Mouse (Mus musculus) midbrain, embryonic 16.5 days (tissue): ENCODE data around the gene Ccn1. TPM values are rescaled to one million over a fixed set of nuclear protein-coding genes. Genes with fewer than 3 reads are reported as not detected.

Experiments
- ATAC-seq: fragments of 200-750 bp; cut with Nextera tagmentation; 2 replicates; pipeline ENCODE4 v1.8.0; 2017; ENCODE audit warnings: moderate TSS enrichment
- H3K27ac ChIP-seq: fragments of 300-500 bp; sonication (generic); 2 replicates; pipeline ENCODE4 v1.5.1; 2014; ENCODE audit warnings: mild to moderate bottlenecking, low read length, mixed read lengths
- H3K27me3 ChIP-seq: fragments of 300-500 bp; sonication (generic); 2 replicates; pipeline ENCODE4 v1.6.1; 2014; ENCODE audit warnings: low read depth, low read length, mixed read lengths; ENCODE audit not compliant: control insufficient read depth, insufficient read depth
- H3K36me3 ChIP-seq: fragments of 300-500 bp; sonication (generic); 2 replicates; pipeline ENCODE4 v1.6.1; 2014; ENCODE audit warnings: mild to moderate bottlenecking, low read length, moderate library complexity, mixed read lengths; ENCODE audit not compliant: control insufficient read depth, insufficient read depth
- H3K4me1 ChIP-seq: fragments of 300-500 bp; sonication (generic); 2 replicates; pipeline ENCODE4 v1.6.1; 2014; ENCODE audit warnings: mild to moderate bottlenecking, low read length, mixed read lengths; ENCODE audit not compliant: control insufficient read depth, insufficient read depth
- H3K4me2 ChIP-seq: fragments of 300-500 bp; sonication (generic); 2 replicates; pipeline ENCODE4 v1.6.1; 2014; ENCODE audit warnings: mild to moderate bottlenecking, low read length, mixed read lengths
- H3K4me3 ChIP-seq: fragments of 300-500 bp; sonication (generic); 2 replicates; pipeline ENCODE4 v1.5.1; 2014; ENCODE audit warnings: low read depth, mild to moderate bottlenecking, low read length, moderate library complexity, mixed read lengths
- H3K9ac ChIP-seq: fragments of 300-500 bp; sonication (generic); 2 replicates; pipeline ENCODE4 v1.6.1; 2014; ENCODE audit warnings: low read depth, low read length, mixed read lengths
- H3K9me3 ChIP-seq: fragments of 300-500 bp; sonication (generic); replicated peaks from 2 replicates; pipeline ENCODE4 v1.6.1; 2014; ENCODE audit warnings: mild to moderate bottlenecking, low read length, mixed read lengths; ENCODE audit not compliant: control insufficient read depth, poor library complexity, severe bottlenecking
- WGBS: fragments of 180-500 bp; shearing (Covaris S2); extraction: QIAGEN DNeasy Blood & Tissue Kit; methylation state at CpG from one replicate; pipeline ENCODE4 v1.1.7; 2014; 5-methylcytosine and 5-hydroxymethylcytosine counted together
- polyA plus RNA-seq: library from polyadenylated mRNA; unstranded; fragments of >200 nt; fragmentation: Nextera tagmentation; extraction: Ambion mirVana; gene quantifications from 2 replicates; pipeline ENCODE4 v1.2.1, GENCODE M21; 2015

The Ccn1 gene
- polyA plus RNA-seq, 1 experiment from 2014 or later: 7.9 TPM

DNA sequence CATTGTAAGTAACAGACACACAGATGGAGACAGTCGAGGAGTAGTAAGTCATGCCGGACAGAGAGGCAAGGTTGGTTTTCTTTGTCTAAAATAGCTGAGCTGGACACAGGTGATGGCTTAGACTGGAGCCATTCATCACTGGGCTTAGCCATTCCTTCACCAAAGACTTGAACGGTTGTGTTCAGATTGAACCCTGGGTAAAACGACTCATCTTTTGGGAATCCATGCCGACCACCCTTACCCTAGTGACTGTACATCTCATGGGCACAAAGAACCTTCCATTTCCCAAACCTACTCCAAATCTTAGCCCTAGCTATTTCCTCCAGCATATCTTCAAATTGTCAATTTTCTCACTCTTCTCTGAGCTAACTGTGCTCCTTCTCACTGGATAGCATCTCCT, 30.9 kb upstream of the Ccn1 start:
- H3K27me3 ChIP-seq: no peaks in the 10 kb centered on the region
- WGBS: 96% methylated on average over 5 of the region's 5 CpGs

DNA sequence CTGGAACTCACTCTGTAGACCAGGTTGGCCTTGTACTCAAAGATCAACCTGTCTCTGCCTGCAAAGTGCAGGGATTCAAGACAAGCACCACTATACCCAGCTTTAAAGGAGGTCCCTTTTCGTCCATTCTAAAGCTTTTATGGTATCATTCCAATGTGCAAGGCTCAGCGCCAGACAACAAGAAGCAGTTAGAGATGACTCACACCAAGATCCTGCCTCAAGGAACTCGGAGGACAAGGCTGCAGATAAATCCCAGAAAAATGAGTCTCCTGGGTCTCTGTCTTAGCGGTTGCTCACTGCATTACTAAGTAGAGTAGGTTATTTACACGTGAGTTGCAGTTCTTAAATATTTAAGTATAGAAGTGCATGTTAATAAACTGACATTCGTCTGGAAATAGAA, 26.4 kb upstream of the Ccn1 start:
- Histone ChIP-seq H3K27me3 (no peaks in the 10 kb centered on the region), H3K4me3 (no peak overlapping the region), H3K4me1 (no peaks in the 10 kb centered on the region), H3K4me2 (no peak overlapping the region), H3K36me3 (no peaks in the 10 kb centered on the region), H3K9ac (no peak overlapping the region), H3K27ac (no peak overlapping the region), H3K9me3 (no peaks in the 10 kb centered on the region)
- no peak for ATAC-seq
- 85% methylated on average over 6 of the region's 6 CpGs for WGBS

More for the DNA sequence above, 30.9 kb upstream of the Ccn1 start:
- no peak for ATAC-seq
- H3K36me3 ChIP-seq: no peaks in the 10 kb centered on the region
- no peaks in the 10 kb centered on the region for H3K4me1 ChIP-seq
- no peak overlapping the region for H3K27ac ChIP-seq
- no peak overlapping the region for H3K4me2 ChIP-seq
- H3K9ac ChIP-seq: no peak overlapping the region
- no peak overlapping the region for H3K4me3 ChIP-seq
- no peaks in the 10 kb centered on the region for H3K9me3 ChIP-seq

DNA sequence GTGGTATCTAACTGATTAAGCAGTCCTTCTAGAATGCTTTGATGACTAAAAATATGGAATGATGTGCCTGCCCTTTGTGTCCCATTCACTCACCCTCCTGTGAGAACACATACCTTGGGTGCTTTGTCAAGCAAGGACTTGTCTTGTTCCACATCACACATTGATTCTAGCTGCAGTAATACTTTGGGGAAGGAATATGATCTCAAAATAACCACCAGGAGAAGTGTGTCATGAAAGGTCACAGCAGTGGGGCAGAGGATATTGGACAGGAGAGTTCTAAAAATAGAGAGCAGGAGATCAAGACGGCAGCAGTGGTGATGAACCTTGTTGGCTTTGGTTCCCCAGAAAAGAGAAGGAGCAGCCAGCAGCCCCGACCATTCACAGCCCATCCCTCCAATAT, 25.0 kb upstream of the Ccn1 start:
- Histone ChIP-seq H3K9me3 (no peaks in the 10 kb centered on the region), H3K4me3 (no peak overlapping the region), H3K27ac (no peak overlapping the region), H3K4me1 (no peaks in the 10 kb centered on the region), H3K36me3 (no peaks in the 10 kb centered on the region), H3K27me3 (no peaks in the 10 kb centered on the region), H3K9ac (no peak overlapping the region), H3K4me2 (no peak overlapping the region)
- WGBS: 91% methylated on average over 2 of the region's 2 CpGs
- no peak for ATAC-seq

DNA sequence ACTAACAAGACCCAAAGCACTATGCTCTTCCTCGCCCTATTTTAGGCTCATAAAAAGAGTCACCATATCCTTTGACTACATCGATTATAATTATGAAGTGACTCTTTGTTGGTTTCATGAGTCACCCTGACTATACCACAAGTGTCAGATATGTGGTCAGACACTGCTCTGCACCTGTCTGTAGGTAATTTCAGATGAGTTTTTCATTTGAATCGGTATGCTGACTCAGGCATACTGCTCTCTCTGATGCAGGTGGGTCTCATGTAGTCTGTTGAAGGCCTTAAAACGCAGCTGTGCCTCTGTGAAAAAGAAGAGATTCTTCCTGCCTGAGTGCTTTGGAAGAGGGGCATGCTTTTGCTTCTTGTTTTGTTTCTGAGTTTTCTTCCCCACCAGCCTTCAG, 16.6 kb upstream of the Ccn1 start:
- no peaks in the 10 kb centered on the region for H3K9me3 ChIP-seq
- no peaks in the 10 kb centered on the region for H3K27me3 ChIP-seq
- H3K4me1 ChIP-seq: no peaks in the 10 kb centered on the region
- no peaks in the 10 kb centered on the region for H3K36me3 ChIP-seq
- 90% methylated on average over 4 of the region's 4 CpGs for WGBS
- H3K4me3 ChIP-seq: no peak overlapping the region
- H3K27ac ChIP-seq: no peak overlapping the region
- no peak for ATAC-seq
- no peak overlapping the region for H3K4me2 ChIP-seq
- no peak overlapping the region for H3K9ac ChIP-seq

DNA sequence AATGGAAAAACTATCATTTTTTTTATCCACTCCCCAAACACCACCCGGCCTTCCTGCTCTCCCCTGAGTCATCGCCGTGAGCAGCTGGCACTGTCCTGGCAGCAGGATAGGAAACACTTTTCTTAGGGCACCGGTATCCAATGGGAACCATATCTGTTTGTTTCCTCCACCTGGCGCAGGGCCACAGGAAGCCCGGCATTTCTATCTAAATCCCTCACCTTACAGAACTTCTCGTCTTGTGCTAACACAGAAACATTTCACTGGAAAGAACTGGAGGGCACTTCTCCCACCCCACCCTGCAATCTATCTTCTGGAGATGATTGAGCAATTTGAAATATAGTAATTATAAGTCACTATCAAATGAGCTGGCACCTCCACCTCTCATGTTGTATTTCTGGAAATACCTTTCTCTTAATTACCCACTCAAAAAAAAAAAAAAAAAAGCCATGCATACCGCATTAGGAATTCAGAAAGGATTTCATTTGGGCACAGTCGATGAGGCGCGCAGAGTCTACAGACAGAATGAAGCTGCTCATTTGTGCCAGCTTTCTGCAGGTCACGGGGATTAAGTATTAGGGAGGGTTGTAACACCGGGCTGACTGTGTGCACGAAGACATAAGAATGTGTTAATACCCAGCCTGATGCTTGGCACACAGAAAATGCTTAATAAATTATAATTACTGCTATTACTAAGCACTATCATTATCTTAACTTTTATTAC, 7.4 kb upstream of the Ccn1 start:
- Histone ChIP-seq H3K36me3 (no peaks in the 10 kb centered on the region), H3K4me3 (no peak overlapping the region), H3K27ac (no peak overlapping the region), H3K9me3 (no peaks in the 10 kb centered on the region), H3K27me3 (peaks cover 13% of the 10 kb centered on the region), H3K4me2 (no peak overlapping the region), H3K4me1 (peaks cover 11% of the 10 kb centered on the region), H3K9ac (no peak overlapping the region)
- no peak for ATAC-seq
- 50% methylated on average over 14 of the region's 14 CpGs for WGBS

DNA sequence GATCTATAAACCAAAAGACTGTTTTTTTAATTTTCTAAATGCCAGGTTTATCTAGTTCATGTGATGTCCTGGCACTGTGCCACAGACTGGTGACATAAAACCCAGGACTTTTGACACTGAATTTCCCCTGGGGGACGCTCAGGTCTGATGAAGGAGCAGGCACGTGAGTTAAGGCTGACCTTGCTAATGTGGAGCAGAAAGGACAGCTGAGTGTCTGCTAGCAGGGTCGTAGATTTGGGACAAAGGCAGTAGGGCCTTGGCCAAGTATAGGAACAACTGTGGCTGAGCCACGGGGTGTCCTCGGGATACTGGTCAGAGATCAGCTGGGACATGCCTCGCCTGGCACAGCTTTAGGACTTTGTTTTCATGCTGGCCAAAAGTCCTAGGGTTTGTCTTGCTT, 5.2 kb upstream of the Ccn1 start:
- Histone ChIP-seq H3K4me2 (no peak overlapping the region), H3K27ac (no peak overlapping the region), H3K4me3 (no peak overlapping the region), H3K4me1 (peaks cover 32% of the 10 kb centered on the region), H3K9ac (no peak overlapping the region), H3K9me3 (no peaks in the 10 kb centered on the region), H3K36me3 (no peaks in the 10 kb centered on the region), H3K27me3 (peaks cover 17% of the 10 kb centered on the region)
- no peak for ATAC-seq
- 84% methylated on average over 6 of the region's 6 CpGs for WGBS

DNA sequence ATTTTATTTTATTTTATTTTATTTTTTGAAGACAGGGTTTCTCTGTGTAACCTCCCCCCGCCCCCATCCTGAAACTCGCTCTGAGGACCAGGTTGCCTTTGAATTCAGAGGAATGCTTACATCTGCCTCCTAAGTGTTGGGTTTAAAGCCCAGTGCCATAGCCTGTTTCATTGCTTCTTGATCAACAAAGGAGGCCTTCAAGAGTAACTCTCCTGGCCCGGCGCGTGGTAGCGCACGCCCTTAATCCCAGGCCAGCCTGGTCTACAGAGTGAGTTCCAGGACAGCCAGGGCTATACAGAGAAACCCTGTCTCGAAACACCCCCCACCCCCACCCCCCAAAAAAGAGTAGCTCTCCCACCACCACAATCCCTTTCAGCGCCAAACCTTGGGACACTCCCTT, 4.2 kb upstream of the Ccn1 start:
- Histone ChIP-seq H3K9ac (no peak overlapping the region), H3K4me2 (no peak overlapping the region), H3K27me3 (peaks cover 21% of the 10 kb centered on the region), H3K27ac (no peak overlapping the region), H3K4me3 (no peak overlapping the region), H3K4me1 (peaks cover 39% of the 10 kb centered on the region), H3K9me3 (no peaks in the 10 kb centered on the region), H3K36me3 (no peaks in the 10 kb centered on the region)
- 65% methylated on average over 9 of the region's 9 CpGs for WGBS
- ATAC-seq: no peak

DNA sequence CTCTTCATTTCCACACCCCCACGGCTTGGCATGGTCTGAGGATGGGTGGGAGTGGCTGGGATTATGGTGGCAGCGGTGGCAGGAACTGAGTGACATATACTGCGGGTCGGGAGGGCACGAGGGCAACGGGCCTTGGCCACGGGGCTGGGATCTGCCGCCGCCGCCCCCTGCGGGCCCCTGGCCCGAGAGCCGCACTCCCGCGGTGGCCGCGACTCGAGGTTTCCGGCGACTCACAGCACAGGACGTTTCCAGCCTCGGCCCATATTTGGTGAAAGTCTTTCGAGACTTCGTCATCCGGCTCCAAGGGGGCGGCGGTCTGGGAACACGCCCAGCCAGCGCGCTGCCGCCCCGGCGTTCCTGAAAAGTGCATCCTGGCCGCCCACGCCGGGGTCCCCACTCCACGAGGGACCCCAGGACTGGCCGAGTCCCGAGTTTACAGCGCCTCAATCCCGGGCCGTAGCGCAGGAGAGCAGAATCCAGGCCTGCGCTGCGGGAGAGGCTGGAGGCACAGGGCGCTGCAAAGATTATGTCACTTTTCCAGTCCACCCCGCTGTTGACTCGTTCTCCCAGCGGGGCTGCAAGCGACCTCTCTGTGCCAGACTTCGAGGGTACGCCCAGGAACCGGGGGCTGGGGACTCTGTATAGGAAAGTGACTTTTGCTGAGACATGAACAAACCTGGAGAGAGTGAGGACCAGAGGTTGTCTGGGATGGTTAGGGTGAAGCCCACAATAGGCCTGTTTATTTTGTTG, 3.6 kb upstream of the Ccn1 start:
- 1% methylated on average over 53 of the region's 53 CpGs for WGBS
- ATAC-seq: peak; percentile 16; the same call in 1 of the 2 replicates

More for the DNA sequence above, 3.6 kb upstream of the Ccn1 start:
- H3K36me3 ChIP-seq: no peaks in the 10 kb centered on the region
- peak overlapping the region; percentile 44 for H3K4me3 ChIP-seq
- H3K4me2 ChIP-seq: peak overlapping the region; percentile 87
- peak overlapping the region; percentile 58 for H3K9ac ChIP-seq
- peaks cover 23% of the 10 kb centered on the region for H3K27me3 ChIP-seq
- no peak overlapping the region; the same call in 1 of the 2 replicates for H3K27ac ChIP-seq
- H3K4me1 ChIP-seq: peaks cover 44% of the 10 kb centered on the region
- H3K9me3 ChIP-seq: no peaks in the 10 kb centered on the region
